Mouse (Mus musculus): ENCODE results near the gene Spib. TPM values are rescaled to one million over a fixed set of nuclear protein-coding genes. Genes with fewer than 3 reads are reported as not detected.

Spib gene
- 0.07 TPM in 1 of 2 replicates, not detected in the other for polyA plus RNA-seq (2014; fragmentation: Nextera tagmentation; extraction: Ambion mirVana)

DNA sequence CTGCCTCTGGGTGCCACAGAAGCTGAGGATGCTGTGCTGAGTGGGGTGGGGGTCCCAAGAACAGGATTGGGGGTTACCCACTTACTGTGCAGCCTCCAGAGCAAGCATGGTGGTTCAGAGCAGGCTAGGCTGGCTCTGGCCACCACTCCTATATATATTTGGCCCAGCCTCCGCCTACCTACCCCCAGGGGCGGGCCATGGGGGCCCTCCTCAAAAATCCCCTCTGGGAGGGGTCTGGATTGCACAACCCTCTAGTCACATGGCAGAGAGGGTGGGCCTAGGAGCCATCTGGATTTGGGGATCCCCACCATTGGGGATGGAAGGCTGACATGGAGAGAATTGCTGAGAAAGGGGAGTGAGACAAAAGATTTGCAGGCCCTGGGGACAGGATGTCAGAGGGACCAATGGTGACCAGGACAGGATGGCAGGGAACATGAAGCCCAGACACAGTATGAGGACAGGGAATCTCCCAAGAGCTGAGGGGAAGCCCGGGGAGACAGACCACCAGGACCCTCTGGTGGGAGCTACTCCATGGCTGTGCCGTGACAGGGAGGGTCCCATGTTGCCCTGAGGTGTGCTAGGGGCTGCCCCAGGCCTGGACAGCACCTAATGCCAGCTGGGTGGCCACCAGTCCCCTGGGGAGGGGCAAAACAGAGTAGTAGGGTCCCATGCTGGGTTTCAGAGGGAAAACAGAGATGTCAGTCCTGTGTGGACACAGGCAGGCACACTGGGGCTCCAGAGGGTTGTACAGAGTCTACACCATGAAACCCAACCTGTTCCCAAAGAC lies at the start of gene Spib:
TSS of gene Spib (minus strand) at position 126 of the 787 bp plus-strand sequence.
- Histone ChIP-seq H3K9ac (ENCODE audit: low read length) (no peak within 1 kb of the TSS), H3K36me3 (ENCODE audit: control insufficient read depth, insufficient read depth, low read length) (peaks cover 24% of the 10 kb centered on the region), H3K27me3 (ENCODE audit: control insufficient read depth, insufficient read depth, low read length) (peaks cover 8% of the 10 kb centered on the region; the same call in 1 of the 2 replicates), H3K4me3 (ENCODE audit: low read depth, low read length) (no peak within 1 kb of the TSS), H3K9me3 (ENCODE audit: control insufficient read depth, low read length) (no peaks in the 10 kb centered on the region), H3K4me1 (ENCODE audit: control insufficient read depth, insufficient read depth, low read length) (peaks cover 5% of the 10 kb centered on the region), H3K27ac (ENCODE audit: low read depth, low read length) (no peak within 1 kb of the TSS), H3K4me2 (no peak within 1 kb of the TSS)
- ATAC-seq (ENCODE audit: low FRiP score), result no peak
- 77% methylated on average over 4 of the region's 4 CpGs for WGBS
- no peak for DNase-seq (ENCODE audit: low spot score, missing footprints)

DNA sequence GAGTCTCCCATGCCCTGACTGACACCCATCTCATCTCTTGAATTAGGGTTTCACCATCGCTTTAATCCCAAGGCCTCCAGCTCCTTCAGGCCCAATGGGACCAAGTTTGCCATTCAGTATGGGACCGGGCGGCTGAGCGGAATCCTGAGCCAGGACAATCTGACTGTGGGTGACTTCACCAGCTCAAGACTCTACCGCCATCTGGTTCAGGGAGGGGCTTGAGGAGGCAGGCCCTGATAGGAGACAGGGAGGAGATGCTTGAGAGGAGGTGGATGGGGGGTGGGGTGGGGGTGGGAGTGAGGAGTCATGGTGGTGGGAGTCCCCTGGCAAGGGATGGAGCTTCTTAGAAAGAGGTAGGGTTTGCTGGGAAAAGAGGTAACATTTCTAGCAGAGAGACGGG lies 49.8 kb upstream of the Spib start:
- Histone ChIP-seq H3K9ac (ENCODE audit: low read length) (no peak overlapping the region), H3K27ac (ENCODE audit: low read depth, low read length) (no peak overlapping the region), H3K4me1 (ENCODE audit: control insufficient read depth, insufficient read depth, low read length) (no peaks in the 10 kb centered on the region), H3K36me3 (ENCODE audit: control insufficient read depth, insufficient read depth, low read length) (no peaks in the 10 kb centered on the region), H3K4me3 (ENCODE audit: low read depth, low read length) (no peak overlapping the region), H3K9me3 (ENCODE audit: control insufficient read depth, low read length) (peaks cover 2% of the 10 kb centered on the region; the same call in 1 of the 2 replicates), H3K4me2 (no peak overlapping the region), H3K27me3 (ENCODE audit: control insufficient read depth, insufficient read depth, low read length) (no peaks in the 10 kb centered on the region)
- ATAC-seq (ENCODE audit: low FRiP score) (no peak), DNase-seq (ENCODE audit: low spot score, missing footprints) (peak; percentile 57)
- 79% methylated on average over 6 of the region's 6 CpGs for WGBS

DNA sequence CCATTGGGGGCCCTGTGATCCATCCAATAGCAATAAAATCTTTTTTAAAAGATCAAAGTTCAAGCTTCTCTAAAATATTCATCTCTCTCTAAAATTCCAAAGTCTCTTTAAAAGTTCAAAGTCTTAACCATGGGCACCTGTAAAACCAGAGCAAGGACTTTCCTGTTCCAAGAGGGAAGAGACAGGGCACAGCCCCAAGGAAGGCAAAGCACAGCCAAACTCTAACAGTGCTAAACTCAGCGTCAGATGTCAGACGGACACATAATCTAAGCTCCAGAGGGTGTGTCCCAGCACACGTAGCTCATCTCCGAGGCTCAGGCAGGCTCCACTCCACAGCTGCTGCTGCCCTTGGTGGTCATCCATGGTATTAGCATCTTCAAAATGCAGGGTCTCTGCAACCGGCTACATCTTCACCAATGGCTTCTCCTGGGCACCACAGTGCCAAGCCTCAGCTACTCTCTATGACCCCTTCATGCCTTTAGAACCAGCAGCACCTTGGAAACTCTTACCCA lies 44.5 kb upstream of the Spib start:
- H3K9ac ChIP-seq (ENCODE audit: low read length), result no peak overlapping the region
- ATAC-seq (ENCODE audit: low FRiP score) (no peak), DNase-seq (ENCODE audit: low spot score, missing footprints) (peak; percentile 17)
- H3K4me2 ChIP-seq, result no peak overlapping the region
- WGBS, result 55% methylated on average over 5 of the region's 5 CpGs
- H3K36me3 ChIP-seq (ENCODE audit: control insufficient read depth, insufficient read depth, low read length), result no peaks in the 10 kb centered on the region
- H3K9me3 ChIP-seq (ENCODE audit: control insufficient read depth, low read length), result peaks cover 2% of the 10 kb centered on the region; the same call in 1 of the 2 replicates
- H3K4me3 ChIP-seq (ENCODE audit: low read depth, low read length), result no peak overlapping the region
- no peaks in the 10 kb centered on the region for H3K27me3 ChIP-seq (ENCODE audit: control insufficient read depth, insufficient read depth, low read length)
- H3K27ac ChIP-seq (ENCODE audit: low read depth, low read length), result no peak overlapping the region
- peaks cover 3% of the 10 kb centered on the region; the same call in 1 of the 2 replicates for H3K4me1 ChIP-seq (ENCODE audit: control insufficient read depth, insufficient read depth, low read length)

DNA sequence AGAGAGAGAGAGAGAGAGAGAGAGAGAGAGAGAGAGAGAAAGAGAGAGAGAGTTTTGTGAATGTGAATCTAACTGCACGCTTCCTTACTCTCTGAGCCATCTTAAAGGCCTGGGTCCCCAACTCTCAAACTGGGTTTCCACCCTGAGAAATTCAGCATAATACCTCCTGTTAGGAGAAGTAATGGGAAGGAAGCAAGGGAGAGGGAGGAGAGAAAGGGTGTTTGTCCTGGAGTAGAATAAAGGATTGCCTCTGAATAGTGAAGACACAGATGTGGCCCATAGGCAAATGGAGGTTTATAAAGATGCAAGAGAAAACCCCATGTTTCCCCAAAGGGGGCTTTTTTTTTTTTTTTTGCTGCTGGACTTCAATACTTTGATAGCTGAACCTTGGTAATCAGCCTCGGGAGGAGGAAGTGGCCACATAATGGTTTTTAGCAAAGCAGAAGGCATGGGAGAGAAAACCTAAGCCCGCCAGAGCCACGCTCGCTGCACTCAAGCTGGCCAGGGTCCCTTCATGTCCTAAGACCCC lies 41.1 kb upstream of the Spib start:
- Histone ChIP-seq H3K4me2 (no peak overlapping the region), H3K27me3 (ENCODE audit: control insufficient read depth, insufficient read depth, low read length) (no peaks in the 10 kb centered on the region), H3K9ac (ENCODE audit: low read length) (no peak overlapping the region), H3K4me3 (ENCODE audit: low read depth, low read length) (no peak overlapping the region), H3K27ac (ENCODE audit: low read depth, low read length) (no peak overlapping the region), H3K9me3 (ENCODE audit: control insufficient read depth, low read length) (no peaks in the 10 kb centered on the region), H3K4me1 (ENCODE audit: control insufficient read depth, insufficient read depth, low read length) (peaks cover 3% of the 10 kb centered on the region; the same call in 1 of the 2 replicates), H3K36me3 (ENCODE audit: control insufficient read depth, insufficient read depth, low read length) (no peaks in the 10 kb centered on the region)
- no peak for ATAC-seq (ENCODE audit: low FRiP score)
- DNase-seq (ENCODE audit: low spot score, missing footprints), result peak; percentile 39
- WGBS, result 80% methylated on average over 5 of the region's 5 CpGs

DNA sequence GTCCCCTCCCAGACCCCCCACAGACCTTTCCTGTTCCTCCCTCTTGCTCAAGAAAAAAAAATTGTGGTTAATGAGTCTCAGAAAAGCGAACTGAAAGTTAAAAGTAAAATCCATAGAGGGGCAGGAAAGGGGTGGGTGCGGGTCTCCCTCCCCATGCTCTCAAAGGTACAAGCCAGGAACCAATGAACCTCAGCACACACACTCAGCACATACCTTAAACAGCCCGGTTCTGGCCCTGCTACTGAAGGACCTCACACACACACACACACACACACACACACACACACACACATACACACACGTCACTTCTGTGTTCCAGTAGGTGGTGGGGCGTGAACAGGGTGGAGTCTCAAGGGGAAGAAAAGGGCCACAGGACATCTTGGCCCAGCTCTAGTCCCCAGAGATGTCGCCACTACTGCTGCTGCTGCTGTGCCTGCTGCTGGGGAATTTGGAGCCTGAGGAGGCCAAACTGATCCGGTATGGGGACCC lies 40.4 kb upstream of the Spib start, which contains the start of gene Napsa:
TSS of gene Napsa (plus strand) at position 168 of the 489 bp plus-strand sequence.
- Histone ChIP-seq H3K4me2 (no peak within 1 kb of the TSS), H3K27ac (ENCODE audit: low read depth, low read length) (no peak within 1 kb of the TSS), H3K4me3 (ENCODE audit: low read depth, low read length) (no peak within 1 kb of the TSS)

DNA sequence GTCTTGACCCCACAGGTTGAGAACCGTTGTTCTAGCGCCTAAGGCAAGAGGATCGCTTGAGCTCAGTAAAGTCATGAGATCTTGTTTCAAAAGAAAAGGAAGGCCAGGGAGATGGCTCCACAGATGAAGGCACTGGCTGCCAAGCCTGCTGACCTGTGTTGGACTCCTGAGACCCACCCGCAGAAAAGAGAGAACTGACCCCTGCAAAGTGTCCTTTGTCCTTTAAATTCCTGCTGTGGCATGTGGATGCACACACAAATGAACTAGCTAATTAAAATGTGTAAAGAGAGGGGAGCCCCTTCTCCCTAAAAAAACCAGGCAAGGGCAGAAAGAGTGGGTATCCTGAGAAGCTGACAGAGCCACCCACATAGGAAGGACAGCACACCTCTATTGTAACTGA lies 39.9 kb upstream of the Spib start:
- WGBS, result 39% methylated on average over 4 of the region's 4 CpGs
- no peaks in the 10 kb centered on the region for H3K36me3 ChIP-seq (ENCODE audit: control insufficient read depth, insufficient read depth, low read length)
- no peaks in the 10 kb centered on the region for H3K27me3 ChIP-seq (ENCODE audit: control insufficient read depth, insufficient read depth, low read length)
- ATAC-seq (ENCODE audit: low FRiP score) (no peak), DNase-seq (ENCODE audit: low spot score, missing footprints) (peak; percentile 51)
- H3K4me2 ChIP-seq, result no peak overlapping the region
- H3K9ac ChIP-seq (ENCODE audit: low read length), result no peak overlapping the region
- no peak overlapping the region for H3K4me3 ChIP-seq (ENCODE audit: low read depth, low read length)
- H3K27ac ChIP-seq (ENCODE audit: low read depth, low read length), result no peak overlapping the region
- H3K9me3 ChIP-seq (ENCODE audit: control insufficient read depth, low read length), result no peaks in the 10 kb centered on the region
- H3K4me1 ChIP-seq (ENCODE audit: control insufficient read depth, insufficient read depth, low read length), result peaks cover 3% of the 10 kb centered on the region; the same call in 1 of the 2 replicates

More for the DNA sequence above, 40.4 kb upstream of the Spib start, which contains the start of gene Napsa:
- peaks cover 3% of the 10 kb centered on the region; the same call in 1 of the 2 replicates for H3K4me1 ChIP-seq (ENCODE audit: control insufficient read depth, insufficient read depth, low read length)
- no peak for ATAC-seq (ENCODE audit: low FRiP score)
- WGBS, result 33% methylated on average over 7 of the region's 7 CpGs
- no peaks in the 10 kb centered on the region for H3K36me3 ChIP-seq (ENCODE audit: control insufficient read depth, insufficient read depth, low read length)
- H3K27me3 ChIP-seq (ENCODE audit: control insufficient read depth, insufficient read depth, low read length), result no peaks in the 10 kb centered on the region
- H3K9me3 ChIP-seq (ENCODE audit: control insufficient read depth, low read length), result no peaks in the 10 kb centered on the region
- peak; percentile 80 for DNase-seq (ENCODE audit: low spot score, missing footprints)
- no peak within 1 kb of the TSS for H3K9ac ChIP-seq (ENCODE audit: low read length)

DNA sequence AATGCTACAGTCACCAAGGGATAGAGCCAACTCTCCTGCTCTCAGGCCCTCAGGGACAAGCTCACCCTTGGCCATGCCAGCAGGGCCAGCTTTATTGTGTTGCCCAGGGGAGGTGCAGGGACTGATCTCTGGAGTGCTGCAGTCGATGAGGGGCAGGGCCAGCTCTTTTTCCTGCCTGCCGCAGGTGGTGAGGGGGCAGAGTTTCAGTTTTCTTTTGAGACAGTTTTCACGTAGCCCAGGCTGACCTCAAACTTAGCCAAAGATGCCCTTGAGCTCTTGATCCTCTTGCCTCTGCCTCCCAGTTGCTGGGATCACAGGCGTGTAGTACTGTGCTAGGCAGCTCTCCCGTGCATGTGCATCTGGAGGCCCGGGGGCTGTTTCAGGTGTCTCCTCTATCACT lies 39.1 kb upstream of the Spib start:
- Histone ChIP-seq H3K9me3 (ENCODE audit: control insufficient read depth, low read length) (no peaks in the 10 kb centered on the region), H3K4me2 (no peak overlapping the region), H3K4me3 (ENCODE audit: low read depth, low read length) (no peak overlapping the region), H3K9ac (ENCODE audit: low read length) (no peak overlapping the region), H3K4me1 (ENCODE audit: control insufficient read depth, insufficient read depth, low read length) (peaks cover 3% of the 10 kb centered on the region; the same call in 1 of the 2 replicates), H3K36me3 (ENCODE audit: control insufficient read depth, insufficient read depth, low read length) (no peaks in the 10 kb centered on the region), H3K27ac (ENCODE audit: low read depth, low read length) (no peak overlapping the region), H3K27me3 (ENCODE audit: control insufficient read depth, insufficient read depth, low read length) (no peaks in the 10 kb centered on the region)
- DNase-seq (ENCODE audit: low spot score, missing footprints) (peak; percentile 39), ATAC-seq (ENCODE audit: low FRiP score) (no peak)
- 83% methylated on average over 6 of the region's 6 CpGs for WGBS

DNA sequence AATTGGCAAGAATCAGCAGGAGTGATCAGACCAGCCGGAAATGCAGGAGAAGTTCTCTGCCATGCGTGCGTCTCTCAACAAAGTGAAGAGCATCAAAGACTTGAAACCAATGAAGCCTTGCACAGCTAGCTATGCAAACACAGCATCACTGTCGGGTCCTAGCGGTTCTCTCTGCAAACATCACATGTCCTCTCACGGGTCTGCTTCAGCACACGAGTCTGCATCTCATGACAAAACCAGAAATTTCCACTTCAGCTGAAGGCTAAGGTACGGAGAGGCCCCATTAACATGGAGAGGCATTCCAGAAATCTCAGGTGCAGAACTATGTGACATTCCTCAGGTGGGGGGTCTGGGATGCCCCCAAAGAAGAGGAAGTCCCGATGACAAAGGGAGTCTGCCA lies 36.9 kb upstream of the Spib start:
- 82% methylated on average over 9 of the region's 9 CpGs for WGBS
- H3K4me3 ChIP-seq (ENCODE audit: low read depth, low read length), result no peak overlapping the region
- H3K36me3 ChIP-seq (ENCODE audit: control insufficient read depth, insufficient read depth, low read length), result no peaks in the 10 kb centered on the region
- ATAC-seq (ENCODE audit: low FRiP score) (no peak), DNase-seq (ENCODE audit: low spot score, missing footprints) (peak; percentile 66)
- no peaks in the 10 kb centered on the region for H3K9me3 ChIP-seq (ENCODE audit: control insufficient read depth, low read length)
- peaks cover 3% of the 10 kb centered on the region; the same call in 1 of the 2 replicates for H3K4me1 ChIP-seq (ENCODE audit: control insufficient read depth, insufficient read depth, low read length)
- H3K27ac ChIP-seq (ENCODE audit: low read depth, low read length), result no peak overlapping the region
- no peaks in the 10 kb centered on the region for H3K27me3 ChIP-seq (ENCODE audit: control insufficient read depth, insufficient read depth, low read length)
- H3K4me2 ChIP-seq, result no peak overlapping the region
- H3K9ac ChIP-seq (ENCODE audit: low read length), result no peak overlapping the region

DNA sequence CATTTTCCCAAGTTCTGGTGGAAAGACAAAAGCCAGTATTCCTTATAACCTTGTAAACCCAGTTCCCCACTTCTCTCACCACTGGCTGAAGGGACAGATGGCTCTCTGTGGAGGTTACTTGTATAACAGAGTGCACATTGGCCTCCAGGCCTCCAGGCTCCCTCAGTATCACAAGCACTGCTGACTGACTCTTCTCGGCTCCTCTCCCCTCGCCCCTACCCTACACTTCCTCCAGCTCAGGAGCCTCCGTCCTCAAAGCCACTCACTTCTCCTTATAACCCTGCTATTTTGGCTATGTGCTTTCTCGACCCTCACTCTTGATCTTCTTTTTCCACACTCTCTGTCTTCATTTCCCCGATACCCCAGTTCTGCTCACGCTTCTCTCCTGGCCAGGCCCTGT lies 33.5 kb upstream of the Spib start:
- Histone ChIP-seq H3K9me3 (ENCODE audit: control insufficient read depth, low read length) (no peaks in the 10 kb centered on the region), H3K4me1 (ENCODE audit: control insufficient read depth, insufficient read depth, low read length) (no peaks in the 10 kb centered on the region)
- WGBS, result 74% methylated on average over 6 of the region's 6 CpGs

More for the DNA sequence above, 33.5 kb upstream of the Spib start:
- H3K9ac ChIP-seq (ENCODE audit: low read length), result no peak overlapping the region
- no peak overlapping the region for H3K4me3 ChIP-seq (ENCODE audit: low read depth, low read length)
- no peak overlapping the region for H3K27ac ChIP-seq (ENCODE audit: low read depth, low read length)
- ATAC-seq (ENCODE audit: low FRiP score) (no peak), DNase-seq (ENCODE audit: low spot score, missing footprints) (no peak)
- H3K27me3 ChIP-seq (ENCODE audit: control insufficient read depth, insufficient read depth, low read length), result no peaks in the 10 kb centered on the region
- no peaks in the 10 kb centered on the region for H3K36me3 ChIP-seq (ENCODE audit: control insufficient read depth, insufficient read depth, low read length)
- H3K4me2 ChIP-seq, result no peak overlapping the region
